Mouse (Mus musculus) urinary bladder, postnatal 36 days (tissue): ENCODE measurements around the gene Gadd45g.

Experiments
- DNase-seq, 2 experiments: peaks; one replicate each; pipeline ENCODE4 v3.0.0; 2022; ENCODE audit warnings: low spot score in 2 of 2, mixed read lengths in 1 of 2

Gadd45g gene

DNA sequence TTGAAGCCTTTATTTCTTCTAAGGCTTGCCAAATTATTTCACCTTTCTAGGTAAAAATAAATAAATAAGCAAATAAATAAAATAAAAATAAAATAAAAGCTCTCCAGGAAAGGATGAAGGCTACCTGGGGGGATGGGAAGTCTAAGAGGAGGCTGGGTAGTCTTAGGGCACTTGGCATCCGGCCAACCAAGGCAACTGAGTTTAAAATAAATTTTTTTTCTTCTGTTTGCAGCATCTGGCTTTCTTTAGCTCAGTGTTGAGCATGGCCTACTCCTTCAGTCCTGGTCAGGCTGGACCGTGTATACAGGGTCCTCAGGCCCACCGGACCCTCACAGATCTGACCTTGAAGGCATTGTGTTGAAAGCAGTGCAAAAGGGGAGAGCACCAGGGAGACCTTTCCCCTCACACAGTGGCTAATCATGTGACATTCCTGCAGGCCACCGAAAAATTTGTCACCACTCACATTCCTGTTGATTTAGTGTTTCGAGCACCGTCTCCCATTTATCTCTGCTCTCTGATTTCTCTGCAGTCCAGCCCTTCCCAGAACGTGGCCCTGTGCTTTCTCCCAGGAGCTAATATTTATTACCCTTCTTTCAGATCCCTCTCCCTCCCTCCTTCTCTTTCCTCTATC, 6.2 kb downstream of the Gadd45g start:
- no peak for DNase-seq

DNA sequence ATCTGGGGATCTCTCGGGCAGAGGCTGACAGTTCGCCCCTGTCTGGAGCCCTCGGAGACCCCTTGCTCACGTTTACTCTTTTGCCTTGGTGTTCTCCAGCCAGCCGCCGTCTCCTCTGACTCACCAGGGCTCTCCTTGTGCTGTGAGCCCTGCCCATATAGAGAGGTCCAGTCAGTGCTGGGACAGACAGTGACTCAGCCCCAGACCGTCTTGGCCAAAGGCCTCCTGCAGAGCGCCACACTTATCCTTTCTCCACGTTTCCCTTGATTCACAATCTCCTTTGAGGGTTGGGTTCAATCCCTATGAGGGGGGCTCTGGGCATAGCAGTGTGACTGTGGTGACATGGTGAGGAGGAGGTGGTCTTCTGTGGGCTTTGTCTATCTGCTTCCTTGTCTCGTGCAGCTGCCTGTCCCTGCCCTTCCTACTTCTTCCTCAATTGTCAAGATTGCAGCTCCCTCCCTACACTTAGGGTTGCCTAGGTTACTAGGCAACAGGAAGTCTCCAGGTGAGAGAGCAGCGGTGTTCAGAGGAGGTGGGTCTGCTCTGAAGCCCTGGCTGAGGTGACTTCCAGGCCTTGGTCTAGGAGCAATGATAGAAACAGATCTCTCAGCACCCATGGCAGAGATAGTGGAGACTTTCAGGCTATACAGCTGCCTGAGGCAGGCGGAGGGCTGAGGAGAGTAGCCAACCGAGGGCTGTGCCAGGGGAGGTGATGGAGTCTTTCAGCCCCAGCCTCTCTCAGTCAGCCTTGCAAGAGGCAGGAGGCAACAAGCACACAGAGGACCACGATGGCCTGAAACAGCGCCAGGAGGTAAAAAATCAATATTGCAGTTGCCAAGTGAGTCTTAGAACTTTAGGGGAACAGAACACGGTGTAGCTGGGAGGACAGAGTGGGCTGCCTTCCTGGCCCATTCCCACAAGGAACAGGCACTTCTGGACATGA, 7.1 kb downstream of the Gadd45g start:
- peak; percentile 44 to 64 for DNase-seq

- DNase-seq = no peak
Measured at GRCm38 (mm10) chr13:51855584-51855983, 9.1 kb downstream of the Gadd45g start.

GRCm38 (mm10) chr13:51857156-51857555, 10.7 kb downstream of the Gadd45g start:
- no peak for DNase-seq

DNA sequence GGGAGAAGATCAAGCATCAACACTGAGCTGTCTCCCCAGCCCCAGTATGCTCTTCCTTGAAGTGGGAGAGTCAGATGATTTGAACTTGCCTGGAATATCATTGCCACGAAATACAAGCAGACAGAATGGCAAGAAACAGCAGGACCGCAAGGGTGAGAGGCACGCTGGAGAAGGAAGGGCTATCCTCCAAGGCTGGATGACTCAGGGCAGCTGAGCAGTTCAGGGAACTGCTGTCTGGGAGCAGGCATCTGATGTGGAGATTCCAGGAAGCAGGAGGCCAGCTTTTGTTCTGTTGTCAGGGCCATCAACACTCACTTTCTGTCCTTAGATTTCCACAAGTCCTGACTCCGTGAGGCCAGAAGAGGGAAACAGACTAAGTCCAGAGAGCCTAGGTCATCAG, 12.0 kb downstream of the Gadd45g start:
- DNase-seq = no peak

GRCm38 (mm10) chr13:51859174-51859573, 12.7 kb downstream of the Gadd45g start:
- DNase-seq = no peak

DNA sequence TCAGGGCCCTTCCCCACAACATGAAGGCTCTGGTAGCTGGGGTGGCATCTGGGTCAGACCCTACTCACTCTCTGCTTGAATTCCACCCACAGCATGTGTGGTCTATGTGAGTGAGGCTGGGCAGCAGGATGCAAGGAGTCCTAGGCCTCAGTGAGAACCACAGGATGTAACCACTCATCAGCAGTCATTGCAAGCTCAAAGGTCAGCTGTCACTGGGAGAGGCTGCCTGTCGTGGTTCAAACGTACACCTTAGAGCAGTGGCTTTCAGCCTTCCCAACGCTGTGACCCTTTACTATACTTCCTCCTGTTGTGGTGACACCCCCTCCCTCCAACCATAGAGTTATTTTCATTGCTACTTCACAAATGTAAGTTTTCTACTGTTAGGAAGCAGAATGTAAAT, 13.3 kb downstream of the Gadd45g start:
- DNase-seq = no peak

GRCm38 (mm10) chr13:51862750-51863149, 16.3 kb downstream of the Gadd45g start:
- DNase-seq = no peak

DNA sequence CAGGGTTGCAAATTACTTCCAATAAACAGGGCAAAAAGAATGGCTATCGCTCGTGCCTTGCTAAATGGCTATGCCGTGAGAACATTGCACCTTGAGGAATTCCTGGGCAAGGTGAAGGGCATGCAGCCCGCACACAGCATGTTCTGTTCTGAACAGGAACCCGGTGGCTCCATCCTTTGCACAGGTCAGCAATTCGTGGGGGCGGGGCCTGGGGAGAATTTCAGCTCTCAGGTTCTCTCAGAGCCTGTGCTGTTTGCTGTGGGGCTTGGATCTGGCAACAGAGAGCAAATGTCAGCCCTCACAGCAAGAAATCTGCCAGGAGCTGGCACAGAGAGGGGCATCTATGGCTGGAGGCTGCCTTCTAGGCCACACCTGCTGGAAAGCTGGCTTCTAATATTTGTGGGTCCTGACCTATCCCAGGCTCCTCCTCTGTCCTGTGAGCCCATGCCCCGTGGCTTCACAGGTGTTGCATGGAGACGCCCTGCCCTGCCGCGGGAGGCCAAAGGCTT, 19.7 kb downstream of the Gadd45g start:
- DNase-seq = no peak

GRCm38 (mm10) chr13:51868491-51869128, 22.1 kb downstream of the Gadd45g start:
- DNase-seq = peak in 1 of 2 experiments; percentile 61

DNA sequence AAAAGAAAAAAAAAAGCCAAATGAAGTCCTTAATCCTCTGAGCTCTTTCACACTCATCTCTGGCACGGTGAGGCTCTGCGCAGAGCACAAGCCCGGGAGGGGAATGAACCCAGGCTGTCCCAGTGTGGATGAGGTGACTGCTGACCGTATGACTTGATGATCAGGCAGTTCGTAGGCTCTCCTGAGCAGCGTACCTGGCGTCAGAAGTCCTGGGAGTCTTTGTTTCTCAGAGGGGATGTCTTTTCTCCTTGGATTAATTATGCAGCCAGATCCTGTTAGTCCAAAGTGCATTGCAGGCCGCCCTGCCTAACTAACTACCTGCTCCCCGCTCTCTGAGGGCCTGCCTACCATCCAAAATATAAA, 22.6 kb downstream of the Gadd45g start:
- DNase-seq = no peak

DNA sequence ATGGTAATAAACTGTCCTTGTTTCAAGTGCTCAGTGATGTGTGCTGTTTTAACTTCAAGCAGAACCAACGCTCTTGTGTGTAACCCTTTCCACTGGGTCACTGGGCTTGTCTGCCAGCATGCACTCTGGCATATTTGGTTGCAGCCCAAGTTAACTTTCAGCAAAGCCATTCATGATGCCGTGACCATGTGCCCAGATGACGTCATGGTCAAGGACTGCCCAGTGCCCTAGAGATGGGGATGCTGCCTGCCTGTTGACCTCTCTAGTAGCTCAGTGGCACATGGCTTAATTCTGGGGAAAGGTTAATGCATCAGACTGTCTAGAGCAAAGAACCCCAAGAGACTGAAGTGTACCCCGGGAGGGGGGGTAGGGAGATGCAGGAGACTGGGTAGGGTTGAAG, 24.7 kb downstream of the Gadd45g start:
- DNase-seq = peak in 1 of 2 experiments; percentile 57

GRCm38 (mm10) chr13:51872252-51872962, 25.9 kb downstream of the Gadd45g start:
- peak in 1 of 2 experiments; percentile 59 for DNase-seq

DNA sequence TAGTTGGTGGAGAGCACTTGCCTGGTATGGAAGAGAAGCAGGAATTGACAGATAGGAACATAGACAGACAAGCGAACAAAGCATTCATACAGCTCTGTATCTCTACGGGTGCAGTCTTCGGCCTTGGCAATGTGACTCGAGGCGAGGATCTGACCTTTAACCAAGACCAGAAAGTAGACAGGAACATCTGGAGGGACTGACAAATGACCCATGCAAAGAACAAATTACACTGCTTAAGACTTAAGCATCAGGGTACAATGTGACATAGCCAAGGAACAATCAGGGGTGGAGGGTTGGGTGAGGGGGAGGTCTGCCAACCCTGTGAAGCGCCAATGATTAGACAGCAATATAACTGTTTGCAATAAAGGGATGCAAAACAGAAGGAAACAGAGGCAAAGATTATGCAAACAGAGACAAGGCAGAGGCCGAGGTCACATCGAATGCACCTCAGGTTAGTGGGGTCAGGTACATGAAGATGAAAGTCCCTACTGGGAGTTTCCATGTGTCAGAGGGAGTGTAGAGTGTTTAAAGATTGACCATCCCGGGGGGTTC, 26.6 kb downstream of the Gadd45g start:
- DNase-seq = no peak

- no peak for DNase-seq
Measured at GRCm38 (mm10) chr13:51873786-51874185, 27.3 kb downstream of the Gadd45g start.

DNA sequence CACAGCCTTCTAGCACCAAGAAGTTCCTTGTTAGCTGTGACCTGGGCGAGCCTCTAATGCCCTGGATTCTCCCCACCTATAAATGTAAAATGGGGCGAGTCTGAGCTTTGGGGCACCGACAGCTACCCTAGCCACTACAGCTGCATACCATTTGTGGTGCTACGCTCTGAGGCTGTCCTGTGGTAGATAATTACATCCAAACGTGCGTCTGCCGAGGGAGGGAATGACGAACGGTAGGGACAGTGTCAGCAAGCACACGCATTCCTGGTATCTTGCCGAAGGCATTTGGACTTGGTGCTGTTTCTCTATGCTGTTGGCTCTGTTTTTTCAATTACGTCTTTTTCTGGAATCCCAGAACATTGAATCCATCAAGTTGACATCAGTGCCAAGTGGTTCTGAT, 29.7 kb downstream of the Gadd45g start:
- DNase-seq = no peak

GRCm38 (mm10) chr13:51878806-51879205, 32.3 kb downstream of the Gadd45g start:
- DNase-seq = no peak

GRCm38 (mm10) chr13:51879571-51879970, 33.1 kb downstream of the Gadd45g start:
- no peak for DNase-seq

GRCm38 (mm10) chr13:51880019-51880418, 33.5 kb downstream of the Gadd45g start:
- DNase-seq = no peak

DNA sequence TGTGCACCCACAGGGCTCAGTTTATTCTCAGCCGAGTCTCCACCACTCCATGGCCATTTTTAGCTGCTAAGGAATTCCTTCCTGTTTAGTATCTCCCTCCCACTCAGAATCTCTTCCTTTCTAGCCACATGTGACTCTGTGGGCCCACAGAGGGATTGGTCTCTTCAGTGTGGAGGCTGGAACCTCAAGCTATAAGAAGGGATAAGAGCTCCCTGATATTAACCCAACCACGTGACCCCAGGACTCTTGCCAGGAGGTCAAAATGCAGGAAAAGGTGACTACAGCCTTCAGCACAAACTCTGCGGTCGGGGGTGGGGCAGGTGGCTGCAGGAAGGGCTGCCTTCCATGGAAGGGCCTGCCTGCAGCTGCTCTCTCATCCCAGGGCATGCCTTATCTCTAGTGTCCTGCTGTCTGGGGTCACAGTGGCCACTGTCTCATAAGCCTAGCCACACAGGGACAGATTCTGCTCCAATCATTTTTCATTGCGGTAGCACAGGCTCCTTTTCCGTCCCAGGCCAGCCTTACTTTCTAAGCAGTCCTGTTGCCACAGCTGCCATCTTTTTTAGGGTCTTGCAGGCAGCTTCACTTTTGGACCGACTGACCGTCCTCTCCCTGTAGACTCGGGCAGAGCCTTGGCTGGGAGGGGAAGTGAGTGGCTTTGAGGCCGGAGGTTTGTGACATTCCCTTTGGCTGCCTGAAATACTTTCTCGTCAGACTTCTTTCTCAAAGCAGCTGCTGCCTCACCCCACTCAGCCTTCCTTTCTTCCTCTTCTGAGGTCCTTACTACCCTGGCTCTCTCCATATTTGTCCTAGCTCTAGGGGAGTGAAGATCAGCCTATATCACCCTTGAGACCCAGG, 35.0 kb downstream of the Gadd45g start:
- DNase-seq = no peak
